Mouse (Mus musculus) gastrocnemius, adult 8-10 months (tissue): ENCODE measurements around the gene Sh3tc1. TPM values are rescaled to one million over a fixed set of nuclear protein-coding genes. Genes with fewer than 3 reads are reported as not detected.
A peak's percentile ranks its signal among the peaks of the same experiment; 100 is the strongest.

Source experiments
- DNase-seq, 2 experiments: peaks; one replicate each; pipeline ENCODE4 v3.0.0; 2022; ENCODE audit warnings: low spot score in 2 of 2
- total RNA-seq, 4 experiments: library from RNA; stranded (reverse); gene quantifications; 2 replicates each; pipeline ENCODE4 v1.2.4; 2022

The Sh3tc1 gene
- total RNA-seq, 4 experiments from 2014 or later, result 1.4 to 2.9 (median 1.9) TPM

DNA sequence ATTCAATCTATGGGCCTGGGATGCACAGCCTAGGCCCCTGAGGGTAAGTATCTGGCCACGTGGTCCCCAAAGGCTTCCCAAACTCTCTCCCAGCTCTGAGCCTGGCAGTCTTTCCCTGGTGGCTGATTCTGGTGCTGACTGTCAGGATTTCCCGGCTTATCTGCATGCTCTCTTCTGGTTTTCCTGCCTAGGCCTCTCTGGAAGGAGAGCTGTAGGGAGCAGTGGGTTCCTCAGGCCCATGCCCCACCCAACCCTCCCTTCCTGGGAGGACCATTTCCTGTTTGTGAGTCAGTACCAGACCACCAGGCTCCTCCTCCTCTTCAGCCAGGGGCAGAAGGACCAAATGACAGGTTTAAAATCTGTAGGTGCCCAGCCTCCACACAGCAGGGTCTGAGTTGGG lies 17.1 kb downstream of the Sh3tc1 start:
- DNase-seq, result no peak

DNA sequence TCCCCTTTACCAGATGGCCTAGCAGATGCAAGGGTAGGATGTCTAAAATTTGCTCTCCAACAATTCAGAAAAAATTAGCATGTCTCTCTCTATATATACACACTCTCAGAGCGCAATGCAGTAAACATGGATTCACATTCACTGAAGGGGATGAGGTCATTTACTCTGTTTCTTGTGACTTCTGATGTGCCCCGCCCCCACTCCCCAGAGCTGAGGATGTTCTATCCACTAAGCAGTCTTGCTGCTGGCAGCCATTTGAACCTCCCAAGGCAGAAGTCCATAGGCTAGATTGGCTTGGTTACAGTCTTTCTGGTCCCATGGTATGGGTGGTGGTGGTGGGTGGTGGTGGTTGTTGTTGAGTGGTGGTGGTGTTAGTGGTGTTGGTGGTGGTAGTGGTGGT lies 17.9 kb downstream of the Sh3tc1 start:
- no peak for DNase-seq

- no peak for DNase-seq
Measured at GRCm38 (mm10) chr5:35719880-35720279, 19.9 kb downstream of the Sh3tc1 start.

DNA sequence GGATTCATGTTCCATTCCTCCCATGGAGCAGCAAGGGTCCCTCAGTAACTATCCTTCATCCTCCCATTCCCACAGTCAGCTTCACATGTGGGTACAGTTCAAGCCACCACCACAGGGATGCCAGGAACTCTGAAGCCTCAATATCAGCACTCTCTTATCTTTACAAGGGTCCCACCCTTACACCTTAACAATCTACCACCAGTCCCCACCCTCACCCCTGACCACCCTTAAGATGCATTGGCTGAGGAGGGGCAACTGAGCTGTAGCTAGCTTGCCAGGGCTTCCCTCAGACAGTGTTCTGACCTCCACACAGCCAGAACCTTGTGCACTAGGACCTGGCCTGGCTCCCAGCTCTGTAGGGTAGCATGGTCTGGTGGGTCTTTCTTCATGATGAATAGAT lies 20.4 kb downstream of the Sh3tc1 start:
- no peak for DNase-seq

- no peak for DNase-seq
Measured at GRCm38 (mm10) chr5:35718817-35719216, 21.0 kb downstream of the Sh3tc1 start.

DNA sequence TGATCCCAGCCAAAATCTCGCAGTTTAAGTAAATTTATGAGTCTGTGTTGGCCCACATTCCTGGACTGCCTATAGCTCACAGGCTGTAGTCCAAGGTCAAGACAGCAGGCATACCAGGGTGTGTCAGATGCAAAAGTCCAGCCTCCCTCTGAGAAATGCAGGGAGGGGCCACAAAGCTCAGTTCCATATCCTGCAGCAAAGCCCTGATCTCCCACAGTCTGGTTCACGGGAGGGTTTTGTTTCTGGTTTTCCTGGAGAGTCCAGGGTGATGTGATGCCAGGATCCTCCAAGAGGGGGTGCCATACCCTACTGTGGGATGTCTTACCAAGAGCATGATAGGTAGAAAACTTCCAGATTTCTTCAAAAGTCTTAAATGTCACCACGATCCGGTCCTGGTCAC lies 21.8 kb downstream of the Sh3tc1 start:
- peak in 1 of 2 experiments; percentile 52 for DNase-seq

GRCm38 (mm10) chr5:35717455-35717854 lies 22.3 kb downstream of the Sh3tc1 start:
- no peak for DNase-seq

DNA sequence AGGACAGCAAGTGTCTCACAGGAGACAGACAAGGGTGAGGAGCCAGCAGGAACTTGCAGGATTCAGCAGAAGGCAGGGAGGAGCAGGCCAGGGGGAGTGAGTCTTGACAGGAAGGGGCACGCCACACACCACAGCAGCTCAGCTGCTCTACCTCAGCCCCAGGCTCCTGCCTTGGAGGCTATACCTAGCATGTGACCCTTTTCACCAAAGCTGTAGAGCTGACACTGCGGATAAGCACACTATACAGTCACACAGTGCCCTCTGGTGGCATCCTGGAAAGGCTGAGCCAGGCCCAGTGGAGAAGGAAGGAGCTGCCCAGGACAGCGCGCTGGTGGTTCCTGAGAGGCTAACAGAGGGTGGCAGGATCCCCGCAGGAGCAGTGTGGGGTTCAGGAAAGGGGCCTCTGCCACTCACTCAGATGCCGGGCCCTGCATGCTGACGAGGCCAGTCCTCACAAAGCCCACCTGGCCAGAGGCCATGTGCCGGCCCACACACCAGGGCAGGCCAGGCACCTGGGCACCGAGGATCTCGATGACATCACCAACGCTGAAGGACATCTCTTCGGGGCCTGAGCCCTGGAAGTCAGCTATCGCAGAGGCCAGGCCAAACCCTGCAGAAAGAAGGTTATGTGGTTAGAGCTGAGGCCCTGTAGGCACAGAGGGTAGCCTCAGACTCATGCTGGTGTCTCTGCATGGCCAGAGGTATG lies 26.0 kb downstream of the Sh3tc1 start:
- DNase-seq, result peak; percentile 51 to 55

- DNase-seq, result no peak
Measured at GRCm38 (mm10) chr5:35712517-35712916, 27.3 kb downstream of the Sh3tc1 start.

DNA sequence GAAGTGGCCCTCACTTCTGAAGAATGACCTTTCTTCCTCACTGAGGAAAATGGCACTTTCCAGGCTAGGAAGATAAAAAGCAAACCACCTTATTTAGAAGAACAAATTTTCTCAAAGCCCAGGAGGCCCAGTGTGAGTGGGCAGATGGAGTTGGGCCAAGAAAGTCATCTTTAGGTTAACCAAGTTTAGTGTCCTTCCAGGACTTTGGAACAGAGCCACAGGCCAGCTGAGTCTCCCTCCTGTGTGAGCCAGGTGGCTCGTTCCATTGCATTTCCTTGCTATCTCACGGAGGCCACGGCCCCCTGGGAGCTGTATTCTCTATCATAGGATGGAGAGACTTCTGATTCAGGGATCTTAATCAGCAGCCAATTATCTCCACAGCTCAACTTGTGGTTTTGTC lies 28.9 kb downstream of the Sh3tc1 start:
- DNase-seq, result no peak

DNA sequence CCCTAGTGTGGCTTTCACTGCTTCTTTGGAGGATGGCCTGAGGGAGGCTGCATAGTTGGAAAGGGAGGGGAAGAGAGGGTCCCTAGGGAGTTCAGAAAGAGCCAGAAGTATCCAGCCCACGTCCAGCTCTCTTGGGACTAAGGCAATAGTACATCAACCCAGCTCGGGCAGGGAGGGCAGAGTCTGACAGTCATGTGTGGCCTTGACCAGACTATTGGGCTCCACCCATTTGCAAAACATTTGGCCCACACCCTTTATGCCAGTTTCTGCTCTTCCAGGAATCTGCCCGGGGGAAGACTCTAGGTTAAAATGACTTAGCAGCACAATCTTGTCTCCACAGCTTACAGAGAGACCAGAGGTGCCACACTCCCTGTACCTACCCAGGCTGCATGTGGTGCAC lies 29.3 kb downstream of the Sh3tc1 start:
- DNase-seq, result no peak

GRCm38 (mm10) chr5:35705411-35705810 lies 34.4 kb downstream of the Sh3tc1 start:
- DNase-seq, result no peak

GRCm38 (mm10) chr5:35703814-35704213 lies 36.0 kb downstream of the Sh3tc1 start:
- DNase-seq, result no peak

GRCm38 (mm10) chr5:35703183-35703582 lies 36.6 kb downstream of the Sh3tc1 start:
- DNase-seq, result no peak

- no peak for DNase-seq
Measured at GRCm38 (mm10) chr5:35702582-35703140, 37.1 kb downstream of the Sh3tc1 start.

GRCm38 (mm10) chr5:35701042-35701441 lies 38.7 kb downstream of the Sh3tc1 start:
- DNase-seq, result peak; percentile 68 to 70

DNA sequence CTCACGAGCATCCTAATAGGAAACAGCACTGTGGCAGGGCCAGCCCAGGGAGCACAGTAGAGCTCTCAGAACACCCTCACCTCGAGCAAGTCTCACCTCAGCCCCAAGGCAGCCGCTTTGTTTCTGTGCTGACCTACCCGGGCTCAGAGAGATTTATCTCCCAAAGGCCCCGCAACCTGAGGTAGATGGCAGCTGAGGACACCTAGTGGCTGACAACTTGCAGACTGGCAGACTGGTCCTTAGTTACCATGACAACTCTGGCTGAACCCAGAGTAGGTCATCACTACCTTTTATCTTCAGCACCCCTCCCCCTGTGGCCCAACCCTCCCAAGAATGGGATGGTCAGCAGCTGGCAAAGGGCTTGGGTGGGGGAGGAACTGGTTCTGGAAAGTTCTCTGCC lies 44.0 kb downstream of the Sh3tc1 start:
- no peak for DNase-seq

DNA sequence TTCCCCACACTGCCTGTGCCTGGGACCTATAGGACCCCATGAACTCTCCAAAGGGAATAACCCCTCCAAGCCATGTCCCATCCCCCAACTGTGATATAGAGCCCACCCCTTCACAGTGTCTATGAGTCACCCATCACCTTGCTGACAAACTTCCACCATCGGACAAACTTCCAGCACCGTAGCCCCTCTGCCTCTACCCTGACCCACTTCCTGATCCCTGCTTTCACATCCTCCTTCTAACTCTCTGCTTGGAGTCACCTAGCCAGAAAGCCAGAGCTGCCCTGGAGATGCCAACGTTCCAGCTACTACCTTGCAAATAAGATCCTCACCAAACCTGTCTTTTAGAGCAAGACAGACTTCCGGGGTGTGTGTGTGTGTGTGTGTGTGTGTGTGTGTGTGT lies 46.1 kb downstream of the Sh3tc1 start:
- DNase-seq, result no peak

DNA sequence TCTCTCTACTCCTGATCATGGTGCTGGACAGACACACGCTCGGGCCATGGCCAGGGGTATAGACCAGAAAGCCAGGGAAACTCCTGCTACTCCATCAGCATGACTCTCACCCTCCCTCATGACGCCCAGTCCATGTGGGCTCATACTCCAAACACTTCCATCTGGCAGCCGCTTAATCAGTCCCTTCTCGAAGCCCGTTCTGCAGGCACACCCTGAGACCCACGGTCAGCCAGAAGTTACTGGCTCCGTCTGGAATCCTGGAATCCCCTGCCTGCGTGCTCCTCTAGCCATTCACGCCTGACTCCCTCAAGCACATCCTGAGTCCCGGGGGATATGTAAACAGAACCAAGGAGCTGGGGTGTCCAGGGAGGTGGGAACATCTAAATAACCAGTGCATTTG lies 48.5 kb downstream of the Sh3tc1 start:
- DNase-seq, result no peak

DNA sequence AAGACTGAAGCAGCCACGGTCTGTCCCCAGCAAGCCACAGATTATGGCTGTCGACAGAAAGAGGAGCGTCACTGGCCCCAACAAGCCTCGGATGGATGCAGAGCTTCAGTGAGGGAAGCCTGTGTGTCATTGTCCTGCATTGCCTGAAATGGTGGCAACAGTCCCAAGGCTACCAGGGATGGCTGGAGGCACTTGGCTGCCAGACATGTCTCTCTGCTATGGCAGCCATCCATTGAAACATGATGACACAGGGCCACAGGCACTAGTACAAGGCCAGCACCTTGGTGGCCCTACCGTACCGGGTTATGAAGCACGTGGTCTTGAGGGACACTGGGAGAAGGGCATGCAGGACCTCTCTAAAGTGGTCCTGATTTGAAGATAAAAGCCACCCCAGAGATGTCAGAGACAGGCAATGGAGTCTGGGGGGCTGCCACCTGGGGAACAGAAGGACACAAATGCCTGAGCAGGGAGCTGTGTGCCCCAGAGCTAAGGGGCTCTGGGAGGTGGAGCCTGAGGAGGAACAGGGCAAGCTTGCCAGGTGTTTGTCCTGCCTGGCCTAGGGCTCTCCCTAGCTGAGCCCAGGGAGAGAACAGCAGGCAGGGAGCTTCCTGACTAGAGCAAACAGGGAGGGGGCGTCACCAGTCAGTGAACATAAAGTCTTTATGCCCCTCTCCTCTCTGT lies 49.2 kb downstream of the Sh3tc1 start:
- DNase-seq, result peak in 1 of 2 experiments; percentile 56

- no peak for DNase-seq
Measured at GRCm38 (mm10) chr5:35689374-35689773, 50.4 kb downstream of the Sh3tc1 start.

DNA sequence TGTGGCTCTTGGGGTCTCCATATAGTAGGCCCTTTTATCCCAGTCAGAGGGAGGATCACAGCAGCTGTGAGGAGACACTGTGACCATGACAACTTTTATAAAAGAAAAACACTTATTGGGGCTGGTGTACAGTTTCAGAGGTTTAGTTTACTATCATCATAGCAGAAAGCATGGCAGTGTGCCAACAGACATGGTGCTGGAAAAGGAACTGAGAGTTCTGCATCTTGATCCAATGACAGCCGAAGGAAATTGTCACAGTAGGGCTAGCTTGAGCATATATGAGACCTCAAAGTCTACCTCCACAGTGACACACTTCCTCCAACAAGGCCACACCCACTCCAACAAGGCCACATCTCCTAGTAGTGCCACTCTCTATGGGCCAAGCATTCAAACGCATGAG lies 50.9 kb downstream of the Sh3tc1 start:
- DNase-seq, result no peak

- no peak for DNase-seq
Measured at GRCm38 (mm10) chr5:35687098-35687497, 52.7 kb downstream of the Sh3tc1 start.
